Mouse (Mus musculus) hindbrain, embryonic 13.5 days (tissue): ENCODE measurements around the gene Magt1. TPM values are rescaled to one million over a fixed set of nuclear protein-coding genes. Genes with fewer than 3 reads are reported as not detected.

Experiments used
- polyA plus RNA-seq: library from polyadenylated mRNA; unstranded; fragments of >200 nt; fragmentation: Nextera tagmentation; extraction: Ambion mirVana; gene quantifications from 2 replicates; pipeline ENCODE4 v1.2.1, GENCODE M21; 2015

Magt1 gene
- polyA plus RNA-seq, 1 experiment from 2014 or later: 25.5 TPM

Other genes starting within 250 kb of the Magt1 start
- gene Fgf16, start 247.6 kb downstream of the Magt1 start, polyA plus RNA-seq: not detected in 2 replicates
- 258 and 267 TPM in 2 replicates for gene Atrx, start 82.5 kb downstream of the Magt1 start, polyA plus RNA-seq
- 376 and 403 TPM in 2 replicates for gene Cox7b, start 3.8 kb upstream of the Magt1 start, polyA plus RNA-seq
- 17.6 and 17.9 TPM in 2 replicates for gene Atp7a, start 15.4 kb upstream of the Magt1 start, polyA plus RNA-seq
- gene Tlr13, start 131.3 kb upstream of the Magt1 start, polyA plus RNA-seq: 0.21 and 0.34 TPM in 2 replicates
- gene Pgk1, start 175.2 kb upstream of the Magt1 start, polyA plus RNA-seq: 262 and 266 TPM in 2 replicates
- gene Taf9b, start 209.3 kb upstream of the Magt1 start, polyA plus RNA-seq: 15.6 TPM in 2 replicates
- not detected in 2 replicates for gene Fnd3c2, start 243.5 kb upstream of the Magt1 start, polyA plus RNA-seq